Mouse (Mus musculus) liver, embryonic 11.5 days (tissue): ENCODE measurements around the gene C2cd4c. TPM values are rescaled to one million over a fixed set of nuclear protein-coding genes. Genes with fewer than 3 reads are reported as not detected.
A peak's percentile ranks its signal among the peaks of the same experiment; 100 is the strongest.

ENCODE experiments used
- ATAC-seq: fragments of 200-750 bp; cut with Nextera tagmentation; replicated peaks from 2 replicates; pipeline ENCODE4 v1.8.0; 2017; ENCODE audit warnings: moderate number of reproducible peaks, mild to moderate bottlenecking, moderate TSS enrichment, moderate library complexity; ENCODE audit not compliant: low FRiP score
- DNase-seq: peaks from one replicate; pipeline ENCODE4 v3.0.0-alpha.2; 2017; ENCODE audit warnings: low spot score
- H3K27ac ChIP-seq: fragments of 300-500 bp; sonication (generic); 2 replicates; pipeline ENCODE4 v1.5.1; 2014; ENCODE audit warnings: mild to moderate bottlenecking, low read depth, low read length, control low read depth
- H3K27me3 ChIP-seq: fragments of 300-500 bp; sonication (generic); replicated peaks from 2 replicates; pipeline ENCODE4 v1.6.1; 2014; ENCODE audit warnings: low read length, mixed read lengths; ENCODE audit not compliant: control insufficient read depth, insufficient read depth
- H3K36me3 ChIP-seq: fragments of 300-500 bp; sonication (generic); 2 replicates; pipeline ENCODE4 v1.6.1; 2014; ENCODE audit warnings: mild to moderate bottlenecking, low read length, moderate library complexity, mixed read lengths; ENCODE audit not compliant: control insufficient read depth, insufficient read depth
- H3K4me1 ChIP-seq: fragments of 300-500 bp; sonication (generic); replicated peaks from 2 replicates; pipeline ENCODE4 v1.6.1; 2014; ENCODE audit warnings: low read length, mixed read lengths; ENCODE audit not compliant: control insufficient read depth, insufficient read depth
- H3K4me2 ChIP-seq: fragments of 300-500 bp; sonication (generic); 2 replicates; pipeline ENCODE4 v1.6.1; 2014; ENCODE audit warnings: mild to moderate bottlenecking, control low read depth, moderate library complexity
- H3K4me3 ChIP-seq: fragments of 300-500 bp; sonication (generic); 2 replicates; pipeline ENCODE4 v1.5.1; 2014; ENCODE audit warnings: low read depth, low read length, control low read depth
- H3K9ac ChIP-seq: fragments of 300-500 bp; sonication (generic); 2 replicates; pipeline ENCODE4 v1.6.1; 2014; ENCODE audit warnings: low read depth, low read length, control low read depth
- H3K9me3 ChIP-seq: fragments of 300-500 bp; sonication (generic); 2 replicates; pipeline ENCODE4 v1.6.1; 2016; ENCODE audit warnings: low read length, inconsistent platforms, mixed read lengths; ENCODE audit not compliant: control insufficient read depth
- WGBS: fragments of 180-500 bp; shearing (Covaris S2); extraction: QIAGEN DNeasy Blood & Tissue Kit; methylation state at CpG from one replicate; pipeline ENCODE4 v1.1.7; 2014; 5-methylcytosine and 5-hydroxymethylcytosine counted together
- polyA plus RNA-seq: library from polyadenylated mRNA; unstranded; fragments of >200 nt; fragmentation: Nextera tagmentation; extraction: Ambion mirVana; gene quantifications from 2 replicates; pipeline ENCODE4 v1.2.1, GENCODE M21; 2014

Gene C2cd4c
- polyA plus RNA-seq, 1 experiment from 2014 or later = not detected

- Histone ChIP-seq H3K9me3 (no peaks in the 10 kb centered on the region), H3K4me1 (no peaks in the 10 kb centered on the region), H3K27ac (no peak overlapping the region), H3K27me3 (no peaks in the 10 kb centered on the region), H3K4me2 (no peak overlapping the region), H3K9ac (no peak overlapping the region), H3K4me3 (no peak overlapping the region), H3K36me3 (no peaks in the 10 kb centered on the region)
- 66% methylated on average over 8 of the region's 8 CpGs for WGBS
- DNase-seq (no peak), ATAC-seq (no peak)
These were observed 27.6 kb downstream of the C2cd4c start for GRCm38 (mm10) chr10:79586243-79586642.

- no peak overlapping the region for H3K27ac ChIP-seq
- WGBS = 93% methylated on average over 5 of the region's 5 CpGs
- no peaks in the 10 kb centered on the region for H3K36me3 ChIP-seq
- ATAC-seq = no peak
- H3K4me2 ChIP-seq = no peak overlapping the region
- no peaks in the 10 kb centered on the region for H3K9me3 ChIP-seq
- H3K4me3 ChIP-seq = no peak overlapping the region
- DNase-seq = no peak
- no peaks in the 10 kb centered on the region for H3K4me1 ChIP-seq
- H3K27me3 ChIP-seq = no peaks in the 10 kb centered on the region
- no peak overlapping the region for H3K9ac ChIP-seq
These were observed 28.1 kb downstream of the C2cd4c start for GRCm38 (mm10) chr10:79585723-79586122.

- H3K9me3 ChIP-seq = no peaks in the 10 kb centered on the region
- no peak overlapping the region for H3K4me2 ChIP-seq
- no peak overlapping the region for H3K9ac ChIP-seq
- DNase-seq (no peak), ATAC-seq (no peak)
- no peak overlapping the region for H3K27ac ChIP-seq
- no peaks in the 10 kb centered on the region for H3K4me1 ChIP-seq
- no peaks in the 10 kb centered on the region for H3K36me3 ChIP-seq
- no peak overlapping the region for H3K4me3 ChIP-seq
- H3K27me3 ChIP-seq = no peaks in the 10 kb centered on the region
- WGBS = 93% methylated on average over 6 of the region's 6 CpGs
These were observed 28.7 kb downstream of the C2cd4c start for GRCm38 (mm10) chr10:79585136-79585535.

GRCm38 (mm10) chr10:79584426-79584825, 29.4 kb downstream of the C2cd4c start:
- Histone ChIP-seq H3K4me1 (no peaks in the 10 kb centered on the region), H3K9ac (no peak overlapping the region), H3K36me3 (no peaks in the 10 kb centered on the region), H3K4me3 (no peak overlapping the region), H3K27ac (no peak overlapping the region), H3K27me3 (no peaks in the 10 kb centered on the region), H3K4me2 (no peak overlapping the region), H3K9me3 (no peaks in the 10 kb centered on the region)
- no peak for ATAC-seq
- WGBS = 70% methylated on average over 9 of the region's 9 CpGs
- DNase-seq = no peak

- Histone ChIP-seq H3K4me3 (no peak overlapping the region), H3K27ac (no peak overlapping the region), H3K36me3 (no peaks in the 10 kb centered on the region), H3K9me3 (no peaks in the 10 kb centered on the region), H3K9ac (no peak overlapping the region), H3K4me1 (no peaks in the 10 kb centered on the region), H3K4me2 (no peak overlapping the region), H3K27me3 (no peaks in the 10 kb centered on the region)
- no peak for DNase-seq
- ATAC-seq = no peak
- WGBS = 49% methylated on average over 7 of the region's 7 CpGs
These were observed 29.8 kb downstream of the C2cd4c start for GRCm38 (mm10) chr10:79584021-79584420.

- Histone ChIP-seq H3K4me1 (no peaks in the 10 kb centered on the region), H3K4me3 (no peak overlapping the region), H3K9me3 (no peaks in the 10 kb centered on the region), H3K27me3 (no peaks in the 10 kb centered on the region), H3K4me2 (no peak overlapping the region), H3K27ac (no peak overlapping the region), H3K36me3 (no peaks in the 10 kb centered on the region), H3K9ac (no peak overlapping the region)
- ATAC-seq (no peak), DNase-seq (no peak)
- WGBS = 82% methylated on average over 8 of the region's 8 CpGs
These were observed 32.3 kb downstream of the C2cd4c start for GRCm38 (mm10) chr10:79581501-79581900.

GRCm38 (mm10) chr10:79580811-79581210, 33.0 kb downstream of the C2cd4c start:
- Histone ChIP-seq H3K36me3 (no peaks in the 10 kb centered on the region), H3K9me3 (no peaks in the 10 kb centered on the region), H3K27me3 (no peaks in the 10 kb centered on the region), H3K4me2 (no peak overlapping the region), H3K9ac (no peak overlapping the region), H3K4me1 (no peaks in the 10 kb centered on the region), H3K27ac (no peak overlapping the region), H3K4me3 (no peak overlapping the region)
- DNase-seq (peak; percentile 49), ATAC-seq (no peak)
- 42% methylated on average over 6 of the region's 6 CpGs for WGBS

- no peaks in the 10 kb centered on the region for H3K9me3 ChIP-seq
- H3K27ac ChIP-seq = no peak overlapping the region
- H3K4me3 ChIP-seq = no peak overlapping the region
- DNase-seq (no peak), ATAC-seq (no peak)
- no peak overlapping the region for H3K4me2 ChIP-seq
- no peaks in the 10 kb centered on the region for H3K36me3 ChIP-seq
- no peak overlapping the region for H3K9ac ChIP-seq
- 58% methylated on average over 7 of the region's 7 CpGs for WGBS
- H3K27me3 ChIP-seq = no peaks in the 10 kb centered on the region
- H3K4me1 ChIP-seq = no peaks in the 10 kb centered on the region
These were observed 33.5 kb downstream of the C2cd4c start for GRCm38 (mm10) chr10:79580356-79580755.

GRCm38 (mm10) chr10:79579781-79580180, 34.0 kb downstream of the C2cd4c start:
- no peak overlapping the region for H3K4me2 ChIP-seq
- H3K9ac ChIP-seq = no peak overlapping the region
- no peak for DNase-seq
- H3K4me1 ChIP-seq = no peaks in the 10 kb centered on the region
- H3K36me3 ChIP-seq = no peaks in the 10 kb centered on the region
- no peaks in the 10 kb centered on the region for H3K27me3 ChIP-seq
- no peak for ATAC-seq
- no peaks in the 10 kb centered on the region for H3K9me3 ChIP-seq
- H3K4me3 ChIP-seq = no peak overlapping the region
- H3K27ac ChIP-seq = no peak overlapping the region
- 74% methylated on average over 12 of the region's 12 CpGs for WGBS
